Mouse (Mus musculus) gastrocnemius, postnatal 14 days (tissue): Measurements from ENCODE around the gene Ndufb6. TPM values are rescaled to one million over a fixed set of nuclear protein-coding genes. Genes with fewer than 3 reads are reported as not detected.
"Not testable (repeated sequence)": the region's sequence is repeated elsewhere in the genome, so short reads cannot be mapped to it uniquely, and the experiment has no call there.

Source experiments
- DNase-seq: peaks from one replicate; pipeline ENCODE4 v3.0.0; 2021; ENCODE audit warnings: mixed read lengths
- intact Hi-C: fragments of 180-260 bp; cut with DNase I; formaldehyde crosslinking; loops from one replicate; pipeline ENCODE4 v1.15.1; 2025; ENCODE audit warnings: low total_unique reads
- long read RNA-seq, 2 experiments: library from polyadenylated mRNA; stranded (forward); transcript quantifications; one replicate each; pipeline ENCODE4 v2.0.0; 2021
- total RNA-seq, 2 experiments: library from RNA; stranded (reverse); gene quantifications; 2 replicates each; pipeline ENCODE4 v1.2.3; 2021

Ndufb6 gene
- total RNA-seq: 100 to 1,000 TPM; 230 to 264 TPM
- long read RNA-seq, experiment 1, transcript Ndufb6-201 (4 exons, 659 nt): major isoform, 234 of 237 reads
- long read RNA-seq, experiment 1, partial matches to known transcripts: 1 of 237 reads
- long read RNA-seq, experiment 1, other reads (novel, unspliced or antisense): 2 of 237 reads
- long read RNA-seq, experiment 2, transcript Ndufb6-201 (4 exons, 659 nt): major isoform, 271 of 274 reads
- long read RNA-seq, experiment 2, partial matches to known transcripts: 1 of 274 reads
- long read RNA-seq, experiment 2, other reads (novel, unspliced or antisense): 0 of 274 reads

- peak; percentile 96 for DNase-seq
- intact Hi-C loops: no loop called here
Observed at GRCm38 (mm10) chr4:40279276-40279900, at the start of gene Ndufb6. Ndufb6 (minus strand) TSS chr4:40279421.

GRCm38 (mm10) chr4:40327161-40327560 is 47.9 kb upstream of the Ndufb6 start:
- intact Hi-C loops: no loop called here
- no peak for DNase-seq

- intact Hi-C loops: no loop called here
- DNase-seq: no peak
Observed at GRCm38 (mm10) chr4:40324620-40325019, 45.4 kb upstream of the Ndufb6 start.

- no peak for DNase-seq
- intact Hi-C loops: no loop called here
Observed at GRCm38 (mm10) chr4:40317404-40317803, 38.2 kb upstream of the Ndufb6 start.

GRCm38 (mm10) chr4:40313026-40313425 is 33.8 kb upstream of the Ndufb6 start:
- intact Hi-C loops: no loop called here
- no peak for DNase-seq

- no peak for DNase-seq
- intact Hi-C loops: no loop called here
Observed at GRCm38 (mm10) chr4:40312213-40312612, 33.0 kb upstream of the Ndufb6 start.

- intact Hi-C loops: no loop called here
Observed at GRCm38 (mm10) chr4:40310796-40311383, 31.7 kb upstream of the Ndufb6 start.

GRCm38 (mm10) chr4:40309682-40310081 is 30.5 kb upstream of the Ndufb6 start:
- DNase-seq: no peak
- intact Hi-C loops: no loop called here

More at GRCm38 (mm10) chr4:40310796-40311383, 31.7 kb upstream of the Ndufb6 start:
- no peak for DNase-seq

GRCm38 (mm10) chr4:40302445-40303125 is 23.4 kb upstream of the Ndufb6 start:
- no peak for DNase-seq
- intact Hi-C loops: loop anchor here (5.0 kb wide), 1 partner anchor 380 kb away; no protein-coding TSS in a partner anchor

GRCm38 (mm10) chr4:40301076-40301789 is 22.0 kb upstream of the Ndufb6 start:
- DNase-seq: peak; percentile 52
- intact Hi-C loops: loop anchor here (5.0 kb wide), 1 partner anchor 381 kb away; no protein-coding TSS in a partner anchor

GRCm38 (mm10) chr4:40299169-40299568 is 19.9 kb upstream of the Ndufb6 start:
- no peak for DNase-seq
- intact Hi-C loops: no loop called here

GRCm38 (mm10) chr4:40291511-40291910 is 12.3 kb upstream of the Ndufb6 start:
- DNase-seq, intact Hi-C loops: not testable (repeated sequence)

- intact Hi-C loops: loop anchor here (5.0 kb wide), 2 partner anchors 72 to 157 kb away; no protein-coding TSS in a partner anchor
- DNase-seq: no peak
Observed at GRCm38 (mm10) chr4:40289046-40289445, 9.8 kb upstream of the Ndufb6 start.

GRCm38 (mm10) chr4:40287415-40287814 is 8.2 kb upstream of the Ndufb6 start:
- intact Hi-C loops: loop anchor here (5.0 kb wide), 2 partner anchors 70 to 155 kb away; no protein-coding TSS in a partner anchor

GRCm38 (mm10) chr4:40285582-40285981 is 6.4 kb upstream of the Ndufb6 start:
- DNase-seq: peak; percentile 36
- intact Hi-C loops: loop anchor here (5.0 kb wide), 2 partner anchors 68 to 153 kb away; no protein-coding TSS in a partner anchor

More at GRCm38 (mm10) chr4:40287415-40287814, 8.2 kb upstream of the Ndufb6 start:
- no peak for DNase-seq

GRCm38 (mm10) chr4:40278880-40279275 is 343 bp downstream of the Ndufb6 start:
- intact Hi-C loops: no loop called here
- DNase-seq: no peak

- peak; percentile 95 for DNase-seq
Observed at GRCm38 (mm10) chr4:40269430-40270032, 9.7 kb downstream of the Ndufb6 start, which contains the start of the genes Smim27 and Topors. Smim27 (plus strand) TSS chr4:40269579. Topors (minus strand) TSS chr4:40269850.

GRCm38 (mm10) chr4:40268835-40269234 is 10.4 kb downstream of the Ndufb6 start:
- intact Hi-C loops: no loop called here
- peak; percentile 7 for DNase-seq

More at GRCm38 (mm10) chr4:40269430-40270032, 9.7 kb downstream of the Ndufb6 start, which contains the start of the genes Smim27 and Topors:
- intact Hi-C loops: no loop called here
